Mouse (Mus musculus) thymus, adult 2 months (tissue): ENCODE measurements around the gene Fgfr1op2. TPM values are rescaled to one million over a fixed set of nuclear protein-coding genes. Genes with fewer than 3 reads are reported as not detected.
A peak's percentile ranks its signal among the peaks of the same experiment; 100 is the strongest.

ENCODE experiments used
- DNase-seq: peaks from one replicate; pipeline ENCODE4 v3.0.0; 2021
- H3K27ac ChIP-seq: fragments of 200-500 bp; 2 replicates; pipeline ENCODE4 v1.5.1; 2012; ENCODE audit warnings: low read length, control low read depth; ENCODE audit not compliant: control insufficient read depth, insufficient read depth
- H3K27me3 ChIP-seq: fragments of 200-500 bp; 2 replicates; pipeline ENCODE4 v1.6.1; 2012; ENCODE audit warnings: mild to moderate bottlenecking, low read length, moderate library complexity, mixed read lengths; ENCODE audit not compliant: control insufficient read depth, insufficient read depth
- H3K36me3 ChIP-seq: fragments of 200-500 bp; 2 replicates; pipeline ENCODE4 v1.6.1; 2012; ENCODE audit warnings: mild to moderate bottlenecking, low read length, moderate library complexity; ENCODE audit not compliant: control insufficient read depth, insufficient read depth
- H3K4me1 ChIP-seq: fragments of 200-500 bp; replicated peaks from 2 replicates; pipeline ENCODE4 v1.6.1; 2012; ENCODE audit warnings: low read length; ENCODE audit not compliant: control insufficient read depth, insufficient read depth
- H3K4me3 ChIP-seq: fragments of 200-500 bp; 2 replicates; pipeline ENCODE4 v1.5.1; 2012; ENCODE audit warnings: mild to moderate bottlenecking, low read length, control low read depth, moderate library complexity; ENCODE audit not compliant: control insufficient read depth, insufficient read depth
- CTCF ChIP-seq: fragments of 200-500 bp; IDR thresholded peaks from 2 replicates; pipeline ENCODE4 v1.5.1; 2012; ENCODE audit warnings: mild to moderate bottlenecking, control low read depth, low read length, moderate library complexity, borderline replicate concordance; ENCODE audit not compliant: control insufficient read depth, poor library complexity, insufficient read depth; ENCODE audit errors: extremely low read depth
- POLR2A ChIP-seq: fragments of 200-500 bp; IDR thresholded peaks from 2 replicates; pipeline ENCODE4 v1.6.1; 2012; ENCODE audit warnings: mild to moderate bottlenecking, low read length, control low read depth, moderate library complexity; ENCODE audit not compliant: control insufficient read depth, poor library complexity, insufficient read depth; ENCODE audit errors: extremely low read depth
- WGBS: fragments of 180-500 bp; shearing (Covaris S2); methylation state at CpG from one replicate; pipeline ENCODE4 v1.1.7; 2018; 5-methylcytosine and 5-hydroxymethylcytosine counted together
- polyA plus RNA-seq: library from polyadenylated mRNA; depleted of rRNA; stranded (reverse); fragments of >200 nt; gene quantifications from 2 replicates; pipeline ENCODE4 v1.2.3, GENCODE M21; 2012; rRNA removed

Fgfr1op2 gene
- polyA plus RNA-seq, 1 experiment = 156 TPM

- H3K27me3 ChIP-seq = no peaks in the 10 kb centered on the region
- no peak overlapping the region for H3K4me3 ChIP-seq
- peaks cover 8% of the 10 kb centered on the region for H3K4me1 ChIP-seq
- DNase-seq = no peak
- H3K27ac ChIP-seq = no peak overlapping the region
- WGBS = 52% methylated on average over 6 of the region's 6 CpGs
- no peaks in the 10 kb centered on the region for H3K36me3 ChIP-seq
- TF ChIP-seq POLR2A = no peak
- no peak for TF ChIP-seq CTCF
Measured at GRCm38 (mm10) chr6:146640991-146641390, 64.0 kb downstream of the Fgfr1op2 start.

GRCm38 (mm10) chr6:146641621-146642210 is 64.7 kb downstream of the Fgfr1op2 start:
- no peaks in the 10 kb centered on the region for H3K36me3 ChIP-seq
- TF ChIP-seq CTCF = no peak
- TF ChIP-seq POLR2A = no peak
- H3K4me1 ChIP-seq = peaks cover 8% of the 10 kb centered on the region
- H3K27me3 ChIP-seq = no peaks in the 10 kb centered on the region
- H3K27ac ChIP-seq = peak overlapping the region; percentile 44; the same call in 1 of the 2 replicates
- DNase-seq = peak; percentile 14
- H3K4me3 ChIP-seq = peak overlapping the region; percentile 42
- WGBS = 57% methylated on average over 11 of the region's 11 CpGs

GRCm38 (mm10) chr6:146642276-146643183 is 65.5 kb downstream of the Fgfr1op2 start, which contains the start of the genes Med21 and Tm7sf3:
Med21 (plus strand) TSS chr6:146642547.
Tm7sf3 (minus strand) TSS chr6:146642824.
- DNase-seq = peak; percentile 99
- Histone ChIP-seq H3K4me1 (peaks cover 8% of the 10 kb centered on the region), H3K27ac (peak within 1 kb of the TSS; percentile 44), H3K4me3 (peak within 1 kb of the TSS; percentile 72), H3K36me3 (no peaks in the 10 kb centered on the region), H3K27me3 (no peaks in the 10 kb centered on the region)
- TF ChIP-seq CTCF (0 out of 2 replicates have a peak, but pooled peaks have one; percentile 63), POLR2A (peak; percentile 93)
- under 1% methylated on average over 60 of the region's 60 CpGs for WGBS

- Histone ChIP-seq H3K4me3 (peak overlapping the region; percentile 72), H3K27me3 (no peaks in the 10 kb centered on the region), H3K36me3 (no peaks in the 10 kb centered on the region), H3K4me1 (peaks cover 8% of the 10 kb centered on the region), H3K27ac (no peak overlapping the region)
- WGBS = 24% methylated on average over 11 of the region's 11 CpGs
- TF ChIP-seq CTCF (no peak), POLR2A (no peak)
- DNase-seq = no peak
Measured at GRCm38 (mm10) chr6:146643184-146643570, 66.2 kb downstream of the Fgfr1op2 start.

Other genes with a start within 250 kb of the Fgfr1op2 start
- gene Itpr2, start 75.0 kb upstream of the Fgfr1op2 start, polyA plus RNA-seq = 60.3 and 61.8 TPM in 2 replicates
- gene Ints13, start 632 bp downstream of the Fgfr1op2 start, polyA plus RNA-seq = 37.3 and 44.0 TPM in 2 replicates
- gene Med21, start 65.3 kb downstream of the Fgfr1op2 start, polyA plus RNA-seq = 35.4 and 38.8 TPM in 2 replicates
- gene Tm7sf3, start 65.6 kb downstream of the Fgfr1op2 start, polyA plus RNA-seq = 8.4 and 9.6 TPM in 2 replicates
- 3.5 and 3.8 TPM in 2 replicates for gene Stk38l, start 147.8 kb downstream of the Fgfr1op2 start, polyA plus RNA-seq
- gene Arntl2, start 218.9 kb downstream of the Fgfr1op2 start, polyA plus RNA-seq = 5.2 and 6.2 TPM in 2 replicates